Comparison of ENCODE assay signal across 26 mouse cellular contexts in the genomic region with DNA sequence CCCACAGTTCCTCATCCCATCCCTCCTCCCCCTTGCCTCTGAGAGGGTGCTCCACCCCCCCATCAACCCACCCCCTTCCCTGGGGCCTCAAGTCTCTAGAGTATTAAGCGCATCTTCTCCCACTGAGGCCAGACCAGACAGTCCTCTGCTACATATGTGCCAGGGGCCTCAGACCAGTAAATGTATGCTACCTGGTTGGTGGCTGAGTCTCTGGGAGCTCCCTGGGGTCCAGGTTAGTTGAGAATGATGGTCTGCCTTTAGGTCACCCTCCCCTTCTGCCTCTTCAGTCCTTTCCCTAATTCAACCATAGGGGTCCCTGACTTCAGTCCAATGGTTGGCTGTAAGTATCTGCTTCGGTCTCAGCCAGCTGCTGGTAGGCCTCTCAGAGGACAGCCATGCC.
"Had no signal": no experiment of that assay in that cellular context is flagged by ENCODE, and none has a peak within 500 bp of the region (broad histone marks: within the 10 kb centered on the region; RNA-seq: fewer than 3 reads in every experiment).

No protein-coding gene starts in this region.

- H3K27me3 ChIP-seq: embryonic facial prominence, embryonic 12.5 days; embryonic facial prominence, embryonic 13.5 days; embryonic facial prominence, embryonic 15.5 days; forebrain, embryonic 12.5 days; forebrain, embryonic 13.5 days; forebrain, embryonic 15.5 days had no signal

- H3K9me3 ChIP-seq: embryonic facial prominence, embryonic 10.5 days; embryonic facial prominence, embryonic 12.5 days; embryonic facial prominence, embryonic 15.5 days; forebrain, embryonic 12.5 days had no signal

- H3K4me3 ChIP-seq: embryonic facial prominence, embryonic 10.5 days; embryonic facial prominence, embryonic 12.5 days; embryonic facial prominence, embryonic 13.5 days; embryonic facial prominence, embryonic 15.5 days; erythroblast, embryonic 14.5 days; forebrain, embryonic 10.5 days; forebrain, embryonic 12.5 days; forebrain, embryonic 13.5 days; forebrain, embryonic 15.5 days; gastrocnemius, adult 2 months; heart, adult 2 months had no signal

- DNase-seq: cerebellum, adult 2 months; cerebellum, adult 8-10 months; cerebellum, adult 9-10 months; cerebellum, adult 9-11 months; cerebellum, postnatal 10 days; cerebellum, postnatal 14 days; cerebellum, postnatal 25 days; cerebellum, postnatal 36 days; embryo, embryonic 11 days; forebrain, postnatal 0 days; gastrocnemius, adult 2 months; gastrocnemius, postnatal 10 days; gastrocnemius, postnatal 14 days; gastrocnemius, postnatal 25 days; gastrocnemius, postnatal 36 days; heart, adult 18-20 months; heart, adult 2 months had no signal

- H3K4me1 ChIP-seq: embryonic facial prominence, embryonic 10.5 days; embryonic facial prominence, embryonic 12.5 days; embryonic facial prominence, embryonic 13.5 days; embryonic facial prominence, embryonic 15.5 days; forebrain, embryonic 12.5 days; forebrain, embryonic 13.5 days; forebrain, embryonic 15.5 days had no signal

- H3K36me3 ChIP-seq: embryonic facial prominence, embryonic 10.5 days; embryonic facial prominence, embryonic 12.5 days; embryonic facial prominence, embryonic 13.5 days; embryonic facial prominence, embryonic 15.5 days; forebrain, embryonic 10.5 days; forebrain, embryonic 12.5 days; forebrain, embryonic 15.5 days had no signal

- H3K27ac ChIP-seq: embryonic facial prominence, embryonic 10.5 days; embryonic facial prominence, embryonic 12.5 days; embryonic facial prominence, embryonic 13.5 days; embryonic facial prominence, embryonic 15.5 days; forebrain, embryonic 10.5 days; forebrain, embryonic 12.5 days; forebrain, embryonic 13.5 days; forebrain, embryonic 15.5 days; gastrocnemius, adult 2 months; heart, adult 2 months had no signal
